Mouse (Mus musculus): ENCODE measurements around the gene Fkbp5.

Fkbp5 gene

DNA sequence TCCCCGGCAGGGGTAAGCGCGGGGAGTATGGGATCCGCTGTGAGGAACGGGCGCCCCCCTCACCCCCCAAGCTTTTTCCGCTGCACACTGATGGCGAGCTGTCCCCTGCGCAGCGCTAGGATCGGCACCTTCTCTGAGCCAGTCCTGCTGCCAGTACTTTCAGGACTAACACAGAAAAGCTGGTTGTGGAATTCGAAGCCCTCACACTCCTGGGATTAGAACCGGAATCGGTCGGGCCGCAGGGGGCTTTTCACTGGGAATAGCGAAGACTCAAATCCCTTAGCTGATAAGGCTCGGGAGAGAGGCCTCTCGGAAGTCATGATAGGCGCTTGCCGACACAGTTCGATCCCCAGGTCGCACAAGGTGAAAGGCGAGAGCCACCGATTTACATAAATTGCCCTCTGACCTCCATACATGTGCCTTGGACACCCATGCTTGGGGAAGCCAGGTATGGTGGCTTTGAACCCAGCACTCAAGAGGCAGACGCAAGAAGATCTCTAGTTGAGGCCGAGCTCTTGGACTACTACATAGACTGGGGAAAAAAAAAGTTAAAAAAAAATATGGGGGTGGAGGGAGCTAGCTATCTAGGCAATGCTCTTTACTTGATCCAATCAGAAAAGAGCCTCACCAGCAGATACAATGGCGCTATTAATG is 6.2 kb upstream of the Fkbp5 start:
- no peak for DNase-seq (ENCODE audit: low spot score)

DNA sequence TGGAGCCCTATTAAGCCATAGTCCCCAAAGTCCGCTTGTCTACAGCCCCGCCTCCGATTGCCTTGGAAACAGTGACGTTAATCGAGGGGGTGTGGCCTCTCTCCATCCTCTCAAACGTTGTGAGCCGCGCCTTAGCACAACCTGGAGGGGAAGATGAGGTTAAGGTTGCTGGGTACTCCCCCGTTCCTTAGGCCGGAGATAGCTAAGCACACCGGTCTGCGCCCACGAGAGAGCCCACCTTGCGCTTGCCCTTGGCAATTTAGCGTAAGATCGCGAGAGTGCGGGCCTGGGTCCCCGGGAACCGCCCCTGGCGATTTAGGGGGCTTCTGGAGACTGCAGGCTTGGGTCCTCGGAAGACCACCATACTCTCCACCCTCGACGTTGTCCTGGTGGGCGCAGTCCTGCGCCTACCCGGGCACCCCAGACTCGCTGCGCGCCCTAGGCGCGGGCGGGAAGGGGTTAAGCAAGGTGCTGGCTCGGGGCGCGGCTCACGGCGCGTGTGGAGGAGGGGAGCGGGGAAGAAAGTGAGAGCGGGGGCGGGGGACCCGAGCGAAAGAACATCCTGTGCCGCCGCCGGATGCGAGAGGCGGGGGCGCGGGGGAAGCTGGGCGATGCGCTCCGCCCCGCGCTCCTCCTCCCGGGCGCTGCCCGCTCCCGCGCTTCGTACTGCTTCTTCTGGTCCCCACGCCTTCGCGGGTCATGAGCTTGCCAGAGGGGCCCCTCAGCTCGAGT is 5.5 kb upstream of the Fkbp5 start:
- peak; percentile 62 for DNase-seq (ENCODE audit: low spot score)

DNA sequence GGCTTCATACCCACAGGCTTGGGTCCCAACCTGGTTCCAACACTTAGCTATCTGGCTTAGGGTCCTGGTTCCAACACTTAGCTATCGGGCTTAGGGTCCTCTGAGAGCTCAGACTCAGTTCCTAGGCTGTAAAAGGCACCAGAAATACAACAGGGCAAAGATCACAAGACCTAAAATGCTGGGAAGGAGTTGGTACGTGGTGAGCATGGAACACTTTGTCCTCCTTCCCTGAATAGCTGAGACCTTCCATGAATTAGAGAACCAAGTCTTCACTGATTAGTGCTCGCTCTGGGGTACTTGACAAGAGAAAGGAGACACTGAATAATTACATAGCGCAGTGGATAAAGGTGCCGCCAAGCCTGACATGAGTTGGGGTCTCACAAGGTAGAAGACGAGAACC is 4.6 kb upstream of the Fkbp5 start:
- DNase-seq (ENCODE audit: low spot score), result no peak

DNA sequence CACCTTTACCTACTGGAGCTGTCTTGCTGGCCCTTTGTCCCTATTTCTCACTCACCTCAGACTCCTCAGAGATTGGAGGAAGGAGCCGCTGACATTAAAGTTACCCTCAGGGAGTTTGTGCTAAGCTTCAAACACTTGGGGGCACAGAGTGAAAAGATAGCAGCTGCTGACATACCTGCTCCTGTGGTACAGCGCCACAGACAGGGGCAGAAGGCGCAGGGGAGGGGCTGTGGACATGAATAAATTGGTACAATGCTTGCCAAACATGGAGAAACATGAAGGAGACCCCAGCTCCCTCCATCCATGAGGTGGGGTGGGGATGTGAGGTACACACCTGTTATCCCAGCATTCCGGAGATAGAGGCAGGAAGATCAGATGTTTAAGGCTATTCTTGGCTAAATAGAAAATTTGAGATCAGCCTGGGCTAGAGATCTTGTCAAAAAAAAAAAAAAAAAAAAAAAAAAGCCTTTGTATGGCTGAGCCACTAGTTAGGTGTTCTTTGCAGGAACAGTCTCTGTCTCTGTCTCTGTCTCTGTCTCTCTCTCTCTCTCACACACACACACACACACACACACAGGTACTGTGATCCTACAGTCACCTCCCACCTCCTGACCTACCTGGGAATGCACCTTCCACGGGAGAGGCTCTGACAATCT is 3.9 kb upstream of the Fkbp5 start:
- DNase-seq (ENCODE audit: low spot score), result no peak

DNA sequence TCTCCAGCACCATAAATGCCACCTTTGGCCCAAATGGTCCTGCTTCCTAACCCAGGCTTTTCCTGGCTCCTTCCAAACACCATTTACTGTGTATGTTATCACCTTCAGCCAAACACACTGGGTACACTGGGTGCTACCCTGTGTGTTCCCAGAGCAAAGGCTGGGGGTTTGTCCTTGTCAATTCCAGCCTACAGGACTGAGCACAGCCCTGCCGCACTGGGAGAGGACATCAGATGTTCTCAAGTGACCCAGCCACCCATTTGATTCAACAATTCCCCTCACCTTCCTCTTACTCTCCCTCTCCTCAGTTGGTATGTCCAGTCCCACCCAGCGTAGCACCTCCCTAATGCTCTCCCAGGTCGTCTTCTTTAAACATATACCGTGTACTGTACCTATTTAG is 3.2 kb upstream of the Fkbp5 start:
- no peak for DNase-seq (ENCODE audit: low spot score)

DNA sequence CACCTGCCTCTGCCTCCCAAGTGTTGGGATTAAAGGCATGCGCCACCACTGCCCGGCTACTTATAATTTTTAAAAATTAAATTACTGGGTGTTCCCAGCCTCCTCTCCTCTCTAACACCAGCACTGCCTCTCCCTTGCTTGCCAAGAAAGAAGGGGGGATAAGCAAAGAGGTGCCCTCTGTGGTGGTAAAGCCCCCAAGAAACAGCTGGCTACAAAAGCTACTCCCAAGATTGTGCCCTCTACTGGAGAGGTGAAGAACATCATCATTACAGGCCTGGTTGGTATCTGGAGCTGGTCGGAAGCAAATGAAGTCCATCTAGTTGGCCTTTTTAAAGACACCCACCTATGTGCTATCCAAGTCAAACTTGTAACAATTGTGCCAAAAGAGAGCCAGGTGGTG is 2.5 kb upstream of the Fkbp5 start:
- DNase-seq (ENCODE audit: low spot score), result no peak

DNA sequence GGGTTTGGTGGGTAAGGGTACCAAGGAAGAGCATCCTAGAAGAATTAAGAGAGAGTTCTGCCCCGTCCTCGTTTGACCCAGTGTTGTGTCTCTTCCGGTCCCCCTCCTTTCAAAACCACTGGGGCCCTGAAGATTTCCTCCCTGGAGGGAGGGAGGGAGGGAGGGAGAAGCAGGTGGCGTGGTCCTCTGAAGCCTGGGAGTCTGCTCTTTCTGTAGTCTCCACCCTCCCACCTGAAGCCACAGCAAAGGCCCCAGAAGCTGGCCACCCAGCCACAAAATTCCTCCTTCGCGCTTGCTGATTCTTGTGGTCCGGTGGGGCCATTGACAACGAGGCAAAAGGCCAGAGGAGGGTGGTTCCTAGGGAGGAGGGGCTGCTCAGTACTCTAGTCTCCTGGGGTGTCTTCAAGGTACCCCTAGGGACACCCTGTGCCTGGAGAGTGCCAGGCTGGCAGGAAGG is 1.3 kb upstream of the Fkbp5 start:
- no peak for DNase-seq (ENCODE audit: low spot score)

DNA sequence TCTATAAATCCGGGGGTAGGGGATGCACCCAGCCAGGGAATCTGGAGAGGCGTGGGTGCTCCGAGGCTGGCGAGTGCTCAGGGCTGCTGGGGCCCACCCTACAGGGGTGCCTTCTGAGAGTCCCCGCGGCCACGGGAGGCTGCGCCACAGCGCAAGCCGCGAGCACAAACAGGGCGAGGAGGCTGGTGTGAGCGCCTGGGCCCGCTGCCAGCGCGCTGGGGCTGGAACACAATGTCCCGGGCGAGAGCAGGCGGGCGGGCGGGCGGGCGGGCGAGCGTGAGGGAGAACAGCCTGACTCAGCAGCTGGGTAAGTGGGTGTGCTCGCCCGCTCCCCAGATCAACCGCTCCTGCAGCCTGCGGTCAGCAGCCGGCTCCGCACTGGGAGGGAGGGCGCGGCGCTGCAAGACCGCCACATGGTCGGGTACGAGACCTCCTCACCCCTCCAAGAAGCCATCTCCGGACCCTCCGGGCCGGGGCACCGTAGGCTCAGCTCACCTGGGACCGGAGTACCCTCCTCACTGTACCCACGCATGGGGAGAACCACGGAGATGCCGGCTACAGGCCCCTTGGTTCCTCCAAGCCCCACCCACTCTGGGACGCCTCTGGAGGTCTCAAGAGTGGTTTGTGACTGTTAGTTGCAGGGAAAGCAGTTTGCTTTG is 758 bp upstream of the Fkbp5 start:
- no peak for DNase-seq (ENCODE audit: low spot score)

DNA sequence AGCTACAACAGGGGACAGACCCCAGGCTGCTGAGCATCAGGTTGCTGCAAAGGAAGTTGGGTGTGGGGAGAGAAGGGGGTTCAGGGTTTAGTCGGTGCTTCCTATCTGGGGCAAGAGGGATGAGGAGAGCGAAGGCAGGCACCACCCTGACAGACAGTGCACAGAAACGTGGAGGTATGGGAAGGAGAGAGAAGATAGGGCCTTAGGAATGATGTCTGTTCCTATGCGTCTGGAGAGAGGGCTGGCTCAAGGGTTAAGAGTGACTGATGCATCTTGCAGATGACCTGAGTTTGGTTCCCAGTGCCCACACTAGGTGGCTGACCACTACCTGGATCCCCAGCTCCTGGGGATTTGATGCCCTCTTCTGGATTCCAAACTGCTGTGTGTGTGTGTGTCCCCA is 446 bp downstream of the Fkbp5 start:
- DNase-seq (ENCODE audit: low spot score), result no peak

DNA sequence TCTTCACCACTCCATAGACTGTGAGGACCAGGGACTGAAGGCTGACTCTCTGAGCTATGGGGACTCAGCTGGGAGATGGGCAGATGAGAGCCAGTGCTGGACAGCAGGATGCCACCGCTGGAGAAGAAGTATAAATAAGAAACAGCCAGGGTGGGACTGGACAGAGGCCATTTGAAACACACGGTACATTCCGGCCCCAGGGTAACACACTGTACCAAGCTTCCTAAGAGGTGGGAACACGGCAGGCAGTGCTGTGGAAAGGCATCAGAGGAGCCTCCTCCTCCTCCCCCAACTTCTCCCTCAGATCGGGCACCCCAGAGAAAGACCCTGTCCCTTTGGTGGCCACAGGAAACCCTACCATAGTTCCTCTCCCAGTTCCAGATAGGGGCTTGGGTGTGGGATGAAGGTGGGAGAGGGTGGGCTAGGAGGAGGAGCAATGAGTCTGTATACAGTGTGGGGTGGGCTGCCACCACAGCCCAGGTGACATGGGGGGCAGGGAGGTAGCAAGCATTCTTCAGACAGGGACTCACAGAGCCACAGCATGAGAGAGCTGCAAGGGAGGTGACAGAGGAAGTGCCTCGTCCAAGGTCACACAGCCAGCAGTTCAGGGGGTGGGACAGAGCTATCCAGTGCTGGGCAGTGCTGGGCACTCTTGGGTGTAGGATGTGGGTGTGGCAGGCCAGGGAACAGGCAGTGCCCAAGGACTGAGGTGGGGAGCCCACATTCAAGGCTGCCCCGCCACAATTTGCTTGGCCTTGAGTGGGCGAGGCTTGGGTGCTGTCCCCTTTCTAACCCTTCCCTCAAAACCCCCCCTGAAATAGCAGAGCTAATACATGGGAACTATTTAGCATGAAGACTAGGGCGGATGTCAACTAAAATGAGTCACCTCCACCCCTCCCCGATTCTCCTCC is 1.6 kb downstream of the Fkbp5 start:
- no peak for DNase-seq (ENCODE audit: low spot score)

DNA sequence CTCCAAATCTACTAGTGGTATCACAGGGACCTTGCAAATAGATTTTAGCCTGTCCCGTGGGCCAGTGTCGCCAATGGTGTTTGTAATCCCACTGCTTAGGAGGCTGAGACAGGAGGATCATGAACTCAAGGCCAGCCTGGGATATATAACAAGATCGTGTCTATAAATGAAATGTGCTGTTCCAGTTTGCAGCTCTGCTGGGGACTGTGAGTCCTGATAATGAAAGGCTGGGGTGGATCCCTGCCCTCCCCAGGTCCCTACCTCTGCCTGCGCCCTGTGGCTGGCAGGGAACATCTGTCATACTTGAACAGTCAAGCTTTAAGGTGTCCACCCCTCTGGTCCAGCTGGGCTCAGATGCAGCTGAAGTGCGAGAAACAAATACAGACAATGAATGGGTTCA is 2.8 kb downstream of the Fkbp5 start:
- DNase-seq (ENCODE audit: low spot score), result no peak

DNA sequence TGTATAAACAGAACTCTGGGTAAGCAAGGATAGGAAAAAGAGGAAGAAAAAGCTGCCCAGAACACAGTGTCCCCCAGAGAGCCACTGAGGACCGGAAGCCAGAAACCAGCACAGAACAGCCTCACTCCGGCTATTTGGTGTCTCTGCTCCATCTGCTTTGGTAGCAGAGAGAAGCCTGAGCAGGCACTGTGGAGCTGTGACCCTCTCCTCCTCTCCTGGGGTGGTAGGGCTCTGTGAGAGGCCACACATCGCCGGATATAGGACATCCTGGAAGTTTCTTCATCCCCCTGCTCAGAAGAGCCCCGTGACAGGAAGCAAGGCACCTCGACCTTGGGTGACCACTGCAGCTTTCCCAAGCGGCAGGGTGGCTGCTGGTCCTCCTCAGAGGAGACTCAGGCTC is 3.5 kb downstream of the Fkbp5 start:
- DNase-seq (ENCODE audit: low spot score), result no peak

DNA sequence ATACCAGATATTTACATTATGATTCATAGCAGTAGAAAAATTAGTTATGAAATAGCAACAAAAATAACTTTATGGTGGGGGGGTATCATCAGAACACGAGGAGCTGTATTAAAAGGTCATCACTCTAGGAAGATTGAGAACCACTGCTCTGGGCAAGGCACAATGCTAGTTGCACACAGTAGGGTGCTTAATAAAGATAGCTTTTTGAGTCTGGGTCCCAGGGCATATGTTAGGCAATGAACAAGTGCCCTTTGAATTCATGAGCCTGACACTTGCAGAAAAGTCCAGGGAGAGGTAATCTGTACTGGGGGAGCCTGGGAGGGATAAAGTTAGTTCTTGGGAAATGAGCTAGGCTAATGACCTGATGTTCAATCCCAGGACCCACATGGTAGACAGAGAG is 4.0 kb downstream of the Fkbp5 start:
- DNase-seq (ENCODE audit: low spot score), result no peak

DNA sequence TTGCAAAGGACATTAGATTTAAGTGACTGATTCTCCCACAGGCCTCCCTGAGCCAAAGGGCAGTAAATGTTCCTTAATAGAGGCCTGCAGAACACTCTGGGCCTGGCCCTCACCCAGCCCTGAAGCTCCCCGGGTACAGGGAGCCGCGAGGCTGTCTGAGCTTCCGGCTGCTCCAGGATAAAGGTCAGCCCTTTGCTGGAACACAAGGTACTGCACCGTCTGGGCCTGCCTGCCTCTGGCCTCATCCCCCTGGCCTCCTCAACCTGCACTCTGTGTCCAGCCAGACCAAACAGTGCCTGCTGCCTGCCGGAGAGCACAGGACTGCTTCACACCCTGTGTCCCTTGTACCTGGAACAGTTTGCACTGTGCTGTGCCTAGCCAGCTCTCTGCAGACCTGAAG is 4.6 kb downstream of the Fkbp5 start:
- DNase-seq (ENCODE audit: low spot score), result no peak

DNA sequence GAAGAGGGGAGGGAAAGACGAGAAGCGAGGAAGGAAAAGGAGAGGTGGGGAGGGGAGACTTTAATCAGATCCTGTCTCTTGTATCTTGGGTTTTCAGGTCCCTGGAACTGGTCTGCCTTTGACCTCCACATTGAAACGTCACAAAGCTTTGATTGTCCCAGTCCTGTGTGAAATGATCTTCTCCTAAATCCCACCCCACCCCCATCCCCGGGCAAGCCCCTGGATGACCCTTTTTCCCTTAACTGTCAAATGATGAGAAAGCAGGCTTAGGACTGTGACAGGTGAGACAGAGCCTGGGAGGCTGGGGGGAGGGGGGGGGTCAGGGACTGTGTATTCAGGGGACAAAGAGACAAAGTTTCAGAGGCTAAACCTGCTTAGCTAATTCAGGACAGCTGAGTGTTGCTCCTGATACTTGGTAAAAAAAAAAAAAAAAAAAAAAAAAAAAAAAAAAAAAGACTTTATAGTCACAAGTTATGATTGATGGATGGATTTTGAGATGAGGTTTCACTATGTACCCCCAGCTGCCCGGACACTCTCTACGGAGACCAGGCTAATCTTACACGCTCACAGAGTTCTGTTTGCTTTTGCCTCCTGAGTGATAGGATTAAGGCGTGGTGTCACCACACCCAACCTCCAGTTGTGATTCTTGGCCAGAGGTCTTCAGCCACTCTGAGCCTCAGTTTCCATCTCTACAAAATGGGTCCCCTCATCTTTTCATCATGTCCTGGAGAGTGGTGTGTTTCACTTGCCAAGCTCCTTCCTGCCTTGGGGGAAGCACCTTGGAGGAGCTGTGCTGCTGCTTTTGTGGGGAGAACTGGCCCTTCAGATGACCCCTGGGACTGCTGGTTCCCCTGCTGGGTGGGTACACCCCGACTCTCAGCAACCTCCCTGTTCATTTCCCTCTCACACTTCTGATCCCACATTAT is 5.4 kb downstream of the Fkbp5 start:
- DNase-seq (ENCODE audit: low spot score), result no peak

DNA sequence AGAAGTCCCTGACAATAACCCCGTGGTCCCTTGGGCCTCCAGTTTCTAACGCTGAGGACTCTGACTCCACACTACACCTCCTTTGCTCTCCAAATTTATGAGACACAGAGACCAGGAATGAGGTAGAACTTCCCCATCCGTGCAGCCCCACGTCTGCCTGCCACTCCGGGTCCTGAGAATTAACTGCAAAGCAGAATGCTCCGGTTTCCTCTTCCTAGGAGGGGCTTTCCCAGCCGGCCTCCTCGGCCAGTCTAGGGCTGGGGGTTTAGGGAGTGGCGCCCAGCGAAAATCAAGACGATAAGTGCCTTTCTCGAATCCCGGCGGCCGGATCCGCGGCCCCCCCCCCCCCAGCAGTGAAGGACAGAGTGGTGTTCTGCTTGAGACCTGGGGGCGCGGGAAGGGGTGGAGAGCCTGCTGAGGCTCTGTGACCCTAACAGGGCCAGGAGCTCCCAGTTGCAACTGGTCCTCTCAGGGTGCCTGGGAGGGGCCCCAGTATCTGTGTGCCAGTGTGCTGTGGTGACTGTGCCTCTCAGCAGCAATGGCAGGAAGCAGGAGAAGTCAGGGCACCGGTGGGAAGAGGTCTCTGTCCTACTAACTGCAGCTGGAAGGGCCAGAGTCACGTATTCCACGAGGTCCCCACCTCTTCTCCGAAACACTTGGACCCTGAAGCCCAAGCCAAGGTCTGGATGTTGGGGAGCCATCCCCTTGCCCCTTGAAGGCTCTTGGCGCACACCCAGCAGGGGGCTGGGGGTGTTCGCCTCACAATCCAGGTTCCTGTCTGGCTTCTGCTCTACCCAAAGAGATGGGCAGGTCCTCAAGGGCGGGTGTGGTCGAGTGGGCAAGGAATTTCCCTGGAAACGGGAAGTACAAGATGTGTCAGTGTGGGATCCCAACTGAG is 6.6 kb downstream of the Fkbp5 start:
- no peak for DNase-seq (ENCODE audit: low spot score)

DNA sequence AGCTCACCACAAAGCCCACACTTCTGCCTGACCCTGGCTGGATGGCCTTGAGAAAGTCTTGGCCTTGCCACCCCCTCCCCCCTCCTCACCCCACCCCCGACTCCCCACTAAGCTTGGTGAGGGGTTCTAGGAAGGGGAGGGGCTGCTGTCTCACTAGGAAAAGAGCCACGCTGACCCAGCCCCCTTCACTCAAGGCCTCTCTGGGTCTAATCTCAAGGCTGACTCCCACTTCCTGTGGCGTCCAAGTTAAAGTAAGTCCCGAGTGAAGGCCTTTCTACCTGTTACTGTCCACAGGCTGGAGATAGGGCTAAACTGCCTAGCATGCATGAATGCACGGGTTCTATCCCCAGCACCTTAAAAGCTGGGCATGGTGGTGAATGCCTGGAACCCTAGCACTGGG is 9.8 kb downstream of the Fkbp5 start:
- DNase-seq (ENCODE audit: low spot score), result no peak

DNA sequence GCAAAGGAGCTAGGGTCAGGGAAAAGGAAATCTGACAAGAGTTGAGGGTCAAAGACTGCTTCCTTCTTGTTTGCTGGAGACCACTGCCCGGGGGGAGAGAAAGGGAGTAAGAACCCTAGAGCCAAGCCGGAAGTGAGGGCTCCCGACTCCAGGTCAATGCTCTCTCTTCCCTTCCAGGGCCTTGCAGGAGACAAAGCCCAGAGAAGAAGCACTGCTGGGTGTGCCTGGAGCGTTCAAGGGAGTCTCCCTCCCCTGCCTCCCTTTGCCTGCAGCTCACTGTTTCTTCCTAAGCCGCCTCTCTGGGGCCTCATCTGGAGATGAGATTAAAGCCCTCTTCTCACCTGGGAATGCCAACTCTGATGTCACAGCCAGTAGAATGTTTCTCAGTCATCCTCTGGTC is 10.4 kb downstream of the Fkbp5 start:
- DNase-seq (ENCODE audit: low spot score), result no peak

DNA sequence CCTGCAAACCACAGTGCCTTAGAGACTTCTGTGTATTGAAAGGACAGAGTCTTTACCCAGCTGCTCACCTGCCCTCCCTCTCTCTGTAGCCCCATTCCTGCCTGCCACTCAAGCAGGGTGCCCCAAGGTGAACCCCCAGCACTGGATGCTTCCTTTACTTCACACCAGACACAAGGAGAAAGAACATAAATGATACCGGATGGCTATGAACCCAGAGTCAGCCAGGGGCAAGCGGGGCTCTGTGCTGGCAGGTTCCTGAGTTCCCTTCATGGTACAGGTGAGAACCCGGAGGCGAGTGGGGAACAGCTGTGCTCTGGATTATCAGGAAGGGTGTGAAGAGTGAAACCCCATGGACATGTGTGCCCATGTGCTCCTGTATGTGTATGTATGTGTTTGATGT is 11.7 kb downstream of the Fkbp5 start:
- DNase-seq (ENCODE audit: low spot score), result no peak

DNA sequence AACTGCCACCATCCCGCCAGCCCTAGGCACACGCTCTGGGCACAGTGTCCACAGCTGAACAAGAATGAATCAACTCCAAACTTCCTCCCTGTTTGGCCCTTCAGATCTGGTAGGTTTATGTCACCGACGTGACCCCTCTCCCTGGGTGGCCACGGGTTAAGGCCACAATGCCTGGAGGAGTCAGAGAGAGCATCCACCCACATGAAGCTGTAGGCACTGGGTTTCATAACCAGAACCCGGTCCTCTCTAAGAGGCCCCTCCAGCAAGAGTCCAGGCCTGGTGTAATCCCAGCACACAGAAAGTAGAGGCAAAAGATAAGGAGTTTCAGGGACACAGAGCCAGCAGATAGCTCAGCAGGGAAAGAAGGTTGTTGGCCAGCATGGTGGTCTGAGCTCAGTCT is 13.1 kb downstream of the Fkbp5 start:
- DNase-seq (ENCODE audit: low spot score), result no peak
